Mouse (Mus musculus) cerebellum, adult 2 months (tissue): ENCODE measurements at regions not wholly inside any gene's neighbourhood (a gene's known extent, or its start where the extent isn't known, plus 50 kb on each side); places are given as distances from the start of the nearest gene placed in this dataset.

Source experiments
- CTCF ChIP-seq: fragments of 200-500 bp; IDR thresholded peaks from 2 replicates; pipeline ENCODE4 v1.5.1; 2011; ENCODE audit warnings: low read depth, mild to moderate bottlenecking, control low read depth, low read length, moderate library complexity, borderline replicate concordance; ENCODE audit not compliant: insufficient read depth
- POLR2A ChIP-seq: fragments of 200-500 bp; IDR thresholded peaks from 2 replicates; pipeline ENCODE4 v1.6.1; 2011; ENCODE audit warnings: low read length, control low read depth, borderline replicate concordance; ENCODE audit not compliant: insufficient read depth

- no peak for TF ChIP-seq CTCF
- TF ChIP-seq POLR2A = no peak
Measured at GRCm38 (mm10) chr11:24674208-24674571, 596.3 kb downstream of the Bcl11a start.
